Mouse (Mus musculus) CH12.LX (cell line): Measurements from ENCODE around the gene Vasp. TPM values are rescaled to one million over a fixed set of nuclear protein-coding genes. Genes with fewer than 3 reads are reported as not detected.

Source experiments
- DNase-seq: peaks from one replicate; pipeline ENCODE4 v3.0.0-alpha.2; 2013; ENCODE audit errors: extremely low read depth
- H3K27ac ChIP-seq: 2 replicates; pipeline ENCODE4 v1.5.1; 2012; ENCODE audit warnings: low read depth, mild to moderate bottlenecking, control low read depth, moderate library complexity; ENCODE audit not compliant: insufficient read depth
- H3K27me3 ChIP-seq: replicated peaks from 2 replicates; pipeline ENCODE3; 2012; ENCODE audit warnings: inconsistent platforms
- H3K36me3 ChIP-seq, 2 experiments: replicated peaks in 1 of 2; 2 replicates each; pipeline versions ENCODE3 to v1.6.1; 2012; ENCODE audit warnings: inconsistent platforms in 1 of 2, low read length in 1 of 2, mild to moderate bottlenecking in 1 of 2, mixed read lengths in 1 of 2, moderate library complexity in 1 of 2; ENCODE audit not compliant: control insufficient read depth in 1 of 2, insufficient read depth in 1 of 2
- H3K4me1 ChIP-seq, 2 experiments: 2 replicates each; pipeline ENCODE4 v1.6.1; 2012; ENCODE audit warnings: inconsistent platforms in 1 of 2, moderate library complexity in 1 of 2; ENCODE audit not compliant: insufficient read depth in 2 of 2, control insufficient read depth in 1 of 2
- H3K4me2 ChIP-seq: 2 replicates; pipeline ENCODE4 v1.6.1; 2012; ENCODE audit warnings: low read depth, mild to moderate bottlenecking, control low read depth; ENCODE audit not compliant: poor library complexity, insufficient read depth, severe bottlenecking
- H3K4me3 ChIP-seq, 3 experiments: fragments of 150-350 bp in 1 of 3; sonication (generic) in 1 of 3; replicated peaks in 1 of 3; 2 replicates each; pipeline versions ENCODE3 to v1.5.1; 2011 to 2012; ENCODE audit warnings: low read depth in 2 of 3, low read length in 2 of 3, mild to moderate bottlenecking in 2 of 3, moderate library complexity in 2 of 3, control low read depth in 1 of 3, improper control_type of control experiment in 1 of 3, inconsistent platforms in 1 of 3, mixed read lengths in 1 of 3; ENCODE audit not compliant: poor library complexity in 1 of 3
- H3K79me2 ChIP-seq: replicated peaks from 2 replicates; pipeline ENCODE4 v1.6.1; 2012; ENCODE audit warnings: mild to moderate bottlenecking, moderate library complexity; ENCODE audit not compliant: control insufficient read depth, poor library complexity, insufficient read depth, severe bottlenecking; ENCODE audit errors: extremely low read depth
- H3K9ac ChIP-seq: 2 replicates; pipeline ENCODE4 v1.6.1; 2012; ENCODE audit warnings: low read depth, mild to moderate bottlenecking, control low read depth, moderate library complexity; ENCODE audit not compliant: insufficient read depth
- H3K9me3 ChIP-seq: replicated peaks from 2 replicates; pipeline ENCODE3; 2012; ENCODE audit warnings: low read length, inconsistent platforms, mixed read lengths
- BHLHE40 ChIP-seq: IDR thresholded peaks from 2 replicates; pipeline ENCODE4 v1.6.1; 2011; ENCODE audit warnings: mild to moderate bottlenecking, low read depth, low read length, improper control_type of control experiment
- CHD1 ChIP-seq: IDR thresholded peaks from 2 replicates; pipeline ENCODE4 v1.6.1; 2012; ENCODE audit warnings: low read depth, low read length, improper control_type of control experiment, inconsistent platforms
- CHD2 ChIP-seq: IDR thresholded peaks from 2 replicates; pipeline ENCODE4 v1.6.1; 2011; ENCODE audit warnings: low read length, improper control_type of control experiment
- CTCF ChIP-seq, 2 experiments: IDR thresholded peaks in 1 of 2; conservative IDR thresholded peaks in 1 of 2; 2 replicates each; pipeline ENCODE4 v1.5.1; 2011 to 2012; ENCODE audit warnings: low read depth in 2 of 2, low read length in 2 of 2, improper control_type of control experiment in 1 of 2, inconsistent platforms in 1 of 2, mild to moderate bottlenecking in 1 of 2, moderate library complexity in 1 of 2
- ELF1 ChIP-seq: IDR thresholded peaks from 2 replicates; pipeline ENCODE4 v1.6.1; 2014; ENCODE audit warnings: low read depth, mild to moderate bottlenecking, inconsistent platforms, low read length, improper control_type of control experiment
- EP300 ChIP-seq: IDR thresholded peaks from 2 replicates; pipeline ENCODE4 v1.6.1; 2011; ENCODE audit warnings: low read length, improper control_type of control experiment
- ETS1 ChIP-seq: conservative IDR thresholded peaks from 2 replicates; pipeline ENCODE4 v1.6.1; 2012; ENCODE audit warnings: low read depth, mild to moderate bottlenecking, inconsistent platforms, low read length, improper control_type of control experiment, moderate library complexity
- HCFC1 ChIP-seq: IDR thresholded peaks from 2 replicates; pipeline ENCODE4 v1.6.1; 2012; ENCODE audit warnings: low read depth, mild to moderate bottlenecking, inconsistent platforms, low read length, improper control_type of control experiment
- IRF4 ChIP-seq: IDR thresholded peaks from 2 replicates; pipeline ENCODE4 v1.6.1; 2014; ENCODE audit warnings: low read depth, mild to moderate bottlenecking, inconsistent platforms, low read length, improper control_type of control experiment
- JUND ChIP-seq: conservative IDR thresholded peaks from 2 replicates; pipeline ENCODE4 v1.6.1; 2011; ENCODE audit warnings: low read depth, low read length, improper control_type of control experiment
- KAT2A ChIP-seq: IDR thresholded peaks from 2 replicates; pipeline ENCODE4 v1.6.1; 2012; ENCODE audit warnings: low read length, improper control_type of control experiment, inconsistent platforms; ENCODE audit not compliant: insufficient replicate concordance
- MAFK ChIP-seq: IDR thresholded peaks from 2 replicates; pipeline ENCODE4 v1.6.1; 2011; ENCODE audit warnings: low read length, improper control_type of control experiment; ENCODE audit not compliant: insufficient replicate concordance
- MAX ChIP-seq: IDR thresholded peaks from 2 replicates; pipeline ENCODE4 v1.6.1; 2011; ENCODE audit warnings: low read length, improper control_type of control experiment
- MAZ ChIP-seq: IDR thresholded peaks from 2 replicates; pipeline ENCODE4 v1.6.1; 2012; ENCODE audit warnings: low read depth, mild to moderate bottlenecking, inconsistent platforms, low read length, improper control_type of control experiment, moderate library complexity
- MEF2A ChIP-seq: IDR thresholded peaks from 2 replicates; pipeline ENCODE4 v1.6.1; 2014; ENCODE audit warnings: low read depth, mild to moderate bottlenecking, inconsistent platforms, low read length, improper control_type of control experiment, borderline replicate concordance
- MXI1 ChIP-seq: IDR thresholded peaks from 2 replicates; pipeline ENCODE4 v1.6.1; 2011; ENCODE audit warnings: mild to moderate bottlenecking, low read depth, low read length, improper control_type of control experiment
- MYC ChIP-seq: IDR thresholded peaks from 2 replicates; pipeline ENCODE4 v1.6.1; 2011; ENCODE audit warnings: low read depth, mild to moderate bottlenecking, improper control_type of control experiment, low read length
- NELFE ChIP-seq: IDR thresholded peaks from 2 replicates; pipeline ENCODE4 v1.6.1; 2011; ENCODE audit warnings: low read depth, low read length, improper control_type of control experiment
- NRF1 ChIP-seq: IDR thresholded peaks from 2 replicates; pipeline ENCODE4 v1.6.1; 2014; ENCODE audit warnings: low read depth, mild to moderate bottlenecking, inconsistent platforms, low read length, improper control_type of control experiment, moderate library complexity
- PAX5 ChIP-seq: IDR thresholded peaks from 2 replicates; pipeline ENCODE4 v1.6.1; 2012; ENCODE audit warnings: low read length, inconsistent platforms, mixed read lengths
- POLR2A ChIP-seq: IDR thresholded peaks from 2 replicates; pipeline ENCODE4 v1.6.1; 2011; ENCODE audit warnings: low read depth, mild to moderate bottlenecking, improper control_type of control experiment, low read length
- POLR2AphosphoS2 ChIP-seq: IDR thresholded peaks from 2 replicates; pipeline ENCODE4 v1.6.1; 2011; ENCODE audit warnings: low read depth, low read length, improper control_type of control experiment
- RAD21 ChIP-seq: IDR thresholded peaks from 2 replicates; pipeline ENCODE4 v1.6.1; 2011; ENCODE audit warnings: low read depth, mild to moderate bottlenecking, low read length, improper control_type of control experiment, moderate library complexity
- RCOR1 ChIP-seq: conservative IDR thresholded peaks from 2 replicates; pipeline ENCODE4 v1.6.1; 2012; ENCODE audit warnings: low read depth, mild to moderate bottlenecking, inconsistent platforms, low read length, improper control_type of control experiment
- SIN3A ChIP-seq: IDR thresholded peaks from 2 replicates; pipeline ENCODE4 v1.6.1; 2012; ENCODE audit warnings: low read length, improper control_type of control experiment, inconsistent platforms
- SMC3 ChIP-seq: IDR thresholded peaks from 2 replicates; pipeline ENCODE4 v1.6.1; 2011; ENCODE audit warnings: low read depth, low read length, improper control_type of control experiment
- TBP ChIP-seq: conservative IDR thresholded peaks from 2 replicates; pipeline ENCODE4 v1.6.1; 2011; ENCODE audit warnings: low read depth, low read length, improper control_type of control experiment
- TCF12 ChIP-seq: IDR thresholded peaks from 2 replicates; pipeline ENCODE4 v1.6.1; 2014; ENCODE audit warnings: low read depth, mild to moderate bottlenecking, inconsistent platforms, low read length, improper control_type of control experiment
- UBTF ChIP-seq: IDR thresholded peaks from 2 replicates; pipeline ENCODE4 v1.6.1; 2012; ENCODE audit warnings: low read depth, mild to moderate bottlenecking, inconsistent platforms, low read length, improper control_type of control experiment, moderate library complexity
- USF1 ChIP-seq: IDR thresholded peaks from 2 replicates; pipeline ENCODE4 v1.6.1; 2014; ENCODE audit warnings: low read depth, mild to moderate bottlenecking, inconsistent platforms, low read length, improper control_type of control experiment
- USF2 ChIP-seq: conservative IDR thresholded peaks from 2 replicates; pipeline ENCODE4 v1.6.1; 2011; ENCODE audit warnings: low read depth, low read length, improper control_type of control experiment
- ZKSCAN1 ChIP-seq: IDR thresholded peaks from 2 replicates; pipeline ENCODE4 v1.6.1; 2012; ENCODE audit warnings: low read depth, inconsistent platforms, low read length, improper control_type of control experiment, borderline replicate concordance
- ZNF384 ChIP-seq: IDR thresholded peaks from 2 replicates; pipeline ENCODE4 v1.6.1; 2012; ENCODE audit warnings: low read depth, low read length, improper control_type of control experiment, inconsistent platforms
- dilution Hi-C: fragments of 300-500 bp; cut with MboI; formaldehyde crosslinking; loops from 2 replicates; pipeline ENCODE4 v1.14.3; 2020; ENCODE audit warnings: low sequenced_read_pairs; ENCODE audit not compliant: extremely low pct_unique_long_range_greater_than_20kb, extremely low pct_ligation_motif_present
- in situ Hi-C: fragments of 300-500 bp; cut with MboI; formaldehyde crosslinking; loops from 3 replicates; pipeline ENCODE4 v1.14.3; 2019; ENCODE audit warnings: low sequenced_read_pairs, low pct_ligation_motif_present, low pct_unique_long_range_greater_than_20kb, mixed read lengths
- polyA plus RNA-seq: library from polyadenylated mRNA; unstranded; fragments of >175 nt; gene quantifications from 2 replicates; pipeline ENCODE4 v1.2.1, GENCODE M21; 2012; ENCODE audit warnings: low read depth; ENCODE audit not compliant: insufficient read length
- total RNA-seq, 2 experiments: library from RNA; depleted of rRNA; stranded (reverse); fragments of 300-350 nt in 1 of 2; fragments of >200 nt in 1 of 2; gene quantifications; 2 replicates each; pipeline ENCODE4 v1.2.3; 2012 to 2014

Gene Vasp
- total and polyA plus RNA-seq, 3 experiments: 114 to 191 (median 125) TPM

DNA sequence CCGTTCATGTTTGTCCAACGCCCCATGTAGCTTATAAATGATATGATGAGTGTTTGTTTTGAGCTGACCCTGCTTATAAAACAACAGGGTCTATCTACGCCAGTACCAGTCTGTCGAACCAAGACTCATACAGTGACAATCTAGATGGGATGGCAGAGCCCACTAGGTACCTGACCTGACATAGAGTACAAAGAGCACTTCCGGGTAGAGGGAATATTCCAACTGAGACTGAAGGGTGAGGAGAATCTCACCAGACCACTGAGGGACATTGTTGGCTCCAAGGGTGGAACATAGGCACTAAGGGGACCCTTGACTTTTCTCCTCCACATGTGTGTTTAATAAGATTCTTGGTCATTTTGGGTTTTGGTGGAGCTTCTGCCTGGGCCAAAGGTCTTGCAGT is 42.2 kb downstream of the Vasp start:
- Histone ChIP-seq H3K9me3 (no peaks in the 10 kb centered on the region), H3K36me3 (peaks cover 0 to 53% of the 10 kb centered on the region in 2 experiments), H3K4me1 (peaks cover 0 to 32% of the 10 kb centered on the region in 2 experiments; a peak in 2 of 4 replicates), H3K4me3 (peak overlapping the region; percentile 75 to 95 (median 81)), H3K79me2 (peaks cover 17% of the 10 kb centered on the region), H3K27me3 (no peaks in the 10 kb centered on the region), H3K27ac (no peak overlapping the region; the same call in 1 of the 2 replicates), H3K9ac (peak overlapping the region; percentile 95), H3K4me2 (peak overlapping the region; percentile 90)
- dilution Hi-C loops: no loop called here
- DNase-seq: no peak
- in situ Hi-C loops: no loop called here
- TF ChIP-seq KAT2A: no peak
- TF ChIP-seq ELF1: peak; percentile 58

DNA sequence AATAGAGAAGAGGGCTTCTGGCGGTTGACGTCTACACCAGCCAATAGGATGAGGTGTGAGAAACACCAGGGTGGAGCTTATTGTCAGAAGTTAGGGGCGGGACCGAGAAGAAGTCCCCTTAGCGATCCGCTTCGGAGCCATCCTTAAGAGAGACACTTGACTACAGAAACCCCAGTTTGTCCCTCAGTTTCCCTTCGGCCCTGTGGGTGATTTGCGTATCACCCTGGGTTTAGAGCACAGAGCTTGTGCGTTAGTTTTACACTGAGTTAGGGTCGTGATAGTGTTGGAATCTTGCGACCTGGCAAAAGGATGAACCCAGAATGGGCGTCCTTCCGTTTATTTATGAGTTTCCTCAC is 42.8 kb downstream of the Vasp start:
- DNase-seq: no peak
- H3K27ac ChIP-seq: peak overlapping the region; percentile 33; the same call in 1 of the 2 replicates
- H3K4me3 ChIP-seq: peak overlapping the region; percentile 75 to 95 (median 81)
- in situ Hi-C loops (no loop called here), dilution Hi-C loops (no loop called here)
- H3K9ac ChIP-seq: peak overlapping the region; percentile 95
- H3K36me3 ChIP-seq: peaks cover 0 to 56% of the 10 kb centered on the region in 2 experiments
- H3K4me2 ChIP-seq: peak overlapping the region; percentile 90
- H3K9me3 ChIP-seq: no peaks in the 10 kb centered on the region
- peaks cover 0 to 32% of the 10 kb centered on the region in 2 experiments; a peak in 2 of 4 replicates for H3K4me1 ChIP-seq
- no peaks in the 10 kb centered on the region for H3K27me3 ChIP-seq
- peaks cover 17% of the 10 kb centered on the region for H3K79me2 ChIP-seq
- peak; percentile 79 for TF ChIP-seq NELFE
- TF ChIP-seq ZKSCAN1: no peak
- peak; percentile 93 for TF ChIP-seq SIN3A
- peak; percentile 86 for TF ChIP-seq TBP
- no peak; the same call in 1 of the 2 replicates for TF ChIP-seq HCFC1
- 0 out of 2 replicates have a peak, but pooled peaks have one; percentile 19 for TF ChIP-seq MXI1
- no peak for TF ChIP-seq USF2
- TF ChIP-seq MAZ: no peak
- 0 out of 2 replicates have a peak, but pooled peaks have one; percentile 58 for TF ChIP-seq MYC
- no peak for TF ChIP-seq UBTF
- no peak for TF ChIP-seq PAX5
- no peak; the same call in 1 of the 2 replicates for TF ChIP-seq TCF12
- no peak for TF ChIP-seq MAX
- peak; percentile 66; the same call in 1 of the 2 replicates for TF ChIP-seq CHD1
- no peak for TF ChIP-seq RCOR1
- TF ChIP-seq CTCF (conservative IDR thresholded peaks at IDR 0.05 in 1 of 2, IDR thresholded peaks at IDR 0.05 in 1 of 2; ENCODE audit: low read depth in 2 of 2, low read length in 2 of 2): no peak
- no peak for TF ChIP-seq ZNF384
- peak; percentile 54; the same call in 1 of the 2 replicates for TF ChIP-seq POLR2A
- 0 out of 2 replicates have a peak, but pooled peaks have one; percentile 52 for TF ChIP-seq KAT2A
- no peak for TF ChIP-seq ETS1
- 0 out of 2 replicates have a peak, but pooled peaks have one; percentile 64 for TF ChIP-seq POLR2AphosphoS2
- no peak for TF ChIP-seq MEF2A
- peak; percentile 7; the same call in 1 of the 2 replicates for TF ChIP-seq NRF1
- TF ChIP-seq RAD21: no peak
- TF ChIP-seq BHLHE40: no peak
- no peak for TF ChIP-seq JUND
- peak; percentile 37; the same call in 1 of the 2 replicates for TF ChIP-seq IRF4
- TF ChIP-seq SMC3: no peak
- TF ChIP-seq EP300: no peak
- no peak for TF ChIP-seq USF1
- peak; percentile 48 for TF ChIP-seq ELF1
- no peak for TF ChIP-seq MAFK
- no peak for TF ChIP-seq CHD2
